Mouse (Mus musculus) adrenal gland, adult 2 months (tissue): Measurements from ENCODE around the gene Il5. TPM values are rescaled to one million over a fixed set of nuclear protein-coding genes. Genes with fewer than 3 reads are reported as not detected.

Experiments
- DNase-seq: peaks from one replicate; pipeline ENCODE4 v3.0.0; 2021
- long read RNA-seq: library from polyadenylated mRNA; stranded (forward); transcript quantifications from one replicate; pipeline ENCODE4 v2.0.0, GENCODE M21; 2021
- polyA plus RNA-seq: library from polyadenylated mRNA; depleted of rRNA; stranded (reverse); fragments of >200 nt; gene quantifications from 2 replicates; pipeline ENCODE4 v1.2.3, GENCODE M21; 2012; rRNA removed
- total RNA-seq, 2 experiments: library from RNA; stranded (reverse); gene quantifications; 2 replicates each; pipeline ENCODE4 v1.2.3; 2021

Gene Il5
- total RNA-seq (not detected), polyA plus RNA-seq (0.06 and 0.12 TPM in 2 replicates)
- long read RNA-seq, result 0 reads

DNA sequence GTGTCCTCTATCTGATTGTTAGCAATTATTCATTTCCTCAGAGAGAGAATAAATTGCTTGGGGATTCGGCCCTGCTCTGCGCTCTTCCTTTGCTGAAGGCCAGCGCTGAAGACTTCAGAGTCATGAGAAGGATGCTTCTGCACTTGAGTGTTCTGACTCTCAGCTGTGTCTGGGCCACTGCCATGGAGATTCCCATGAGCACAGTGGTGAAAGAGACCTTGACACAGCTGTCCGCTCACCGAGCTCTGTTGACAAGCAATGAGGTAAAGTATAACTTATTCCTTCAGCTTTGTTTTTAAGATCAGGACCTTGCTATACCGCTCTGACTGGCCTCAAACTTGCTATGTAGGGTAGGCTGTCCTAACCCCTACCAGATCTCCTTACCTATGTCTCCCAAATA, at the start of gene Il5:
TSS of gene Il5 (plus strand) at position 80 of the 400 bp plus-strand sequence.
- peak; percentile 54 for DNase-seq

DNA sequence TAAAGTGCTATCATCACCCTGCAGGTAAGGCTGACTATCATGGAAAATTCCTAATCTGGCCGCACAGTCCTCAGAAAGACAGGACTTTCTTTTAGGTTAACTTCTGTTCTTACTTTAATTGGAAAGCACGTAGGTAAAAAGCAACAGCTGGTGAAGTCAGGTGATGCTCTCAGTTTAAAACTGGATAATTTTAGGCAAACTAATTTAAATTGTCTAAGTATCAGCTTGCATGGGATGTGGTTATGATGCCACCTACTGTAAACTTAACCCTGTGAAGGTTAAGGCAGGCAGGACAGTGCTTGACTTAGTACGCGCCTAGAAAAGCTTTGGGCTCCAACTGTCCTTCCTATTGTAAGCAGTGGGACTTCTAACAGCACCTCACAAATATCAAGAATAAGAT, 49.2 kb upstream of the Il5 start:
- DNase-seq, result no peak

DNA sequence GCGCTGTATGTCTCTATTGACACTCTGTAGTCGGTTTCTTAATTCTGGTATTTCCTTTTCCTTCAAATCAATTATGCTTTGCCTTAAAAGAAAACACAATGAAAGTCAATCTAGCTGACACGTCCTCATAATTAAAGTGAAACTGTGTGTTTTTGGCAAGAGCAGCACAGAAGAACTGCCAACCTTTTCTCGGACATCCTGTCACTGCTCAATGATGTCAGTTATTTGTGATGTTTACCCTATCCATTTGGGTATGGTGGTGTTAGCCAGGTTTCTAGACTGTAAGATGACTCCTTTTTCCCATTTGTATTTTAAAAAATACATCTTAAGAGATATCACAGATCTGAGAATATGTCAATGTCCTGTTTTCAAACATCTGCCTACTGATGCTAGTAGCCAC, 40.5 kb upstream of the Il5 start:
- no peak for DNase-seq

DNA sequence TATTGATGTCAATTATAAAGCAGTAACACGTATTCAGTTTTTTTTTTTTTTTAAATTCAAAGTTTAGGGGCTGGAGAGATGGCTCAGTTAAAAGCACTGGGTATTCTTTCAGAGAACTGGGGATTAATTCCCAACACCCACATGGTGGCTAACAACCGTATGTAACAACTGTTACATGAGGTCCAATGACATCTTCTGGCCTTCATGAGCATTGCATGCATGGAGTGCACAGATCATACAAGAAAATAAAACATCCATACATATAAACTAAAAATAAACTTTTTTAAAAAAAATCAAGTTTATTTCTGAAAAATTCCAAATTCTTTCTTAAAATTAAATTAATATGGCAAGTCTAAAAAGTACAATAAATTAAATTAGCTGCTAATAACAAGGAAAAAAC, 38.9 kb upstream of the Il5 start:
- no peak for DNase-seq

DNA sequence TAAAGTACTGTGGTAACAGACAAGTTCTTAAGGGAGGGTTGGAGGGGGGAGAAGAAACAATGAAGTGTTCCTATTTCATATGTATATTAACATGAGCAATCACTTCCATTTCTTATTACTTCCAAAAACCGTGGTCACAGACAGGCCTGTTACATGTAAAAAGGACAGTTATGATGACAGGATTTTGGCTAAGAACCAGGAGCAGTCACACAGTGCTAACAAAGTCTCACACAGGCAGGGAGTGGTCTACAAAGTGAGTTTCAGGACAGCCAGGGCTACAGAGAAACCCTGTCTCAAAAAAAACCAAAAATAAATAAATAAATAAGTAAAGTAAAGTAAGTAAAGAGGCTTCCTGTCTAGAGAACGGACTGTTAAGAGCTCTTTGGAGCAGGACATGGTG, 38.4 kb upstream of the Il5 start:
- no peak for DNase-seq

DNA sequence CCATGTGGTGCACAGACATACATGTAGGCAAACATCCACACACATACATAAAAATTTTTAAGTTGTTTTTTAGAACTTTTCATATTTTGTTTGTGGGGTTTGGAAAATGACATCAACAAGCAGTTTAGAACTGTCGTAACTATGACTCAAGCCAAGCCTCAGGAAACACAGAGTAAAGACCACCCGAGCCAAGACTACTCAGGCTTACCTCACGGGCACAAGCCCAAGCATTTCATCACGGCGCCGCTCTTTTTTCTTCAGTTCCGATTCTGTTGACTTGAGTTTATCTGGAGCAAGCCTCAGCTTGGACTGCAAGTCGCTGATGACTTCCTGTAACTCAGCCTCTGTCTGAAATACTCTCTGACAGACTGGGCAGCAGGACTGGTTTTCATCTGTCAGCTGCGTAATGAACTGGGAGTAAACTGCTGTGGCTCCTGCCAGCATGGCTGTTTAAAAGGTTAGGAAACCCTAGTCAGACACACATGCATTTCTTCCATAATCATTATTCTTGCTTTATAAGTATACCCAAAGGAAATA, 37.5 kb upstream of the Il5 start:
- no peak for DNase-seq

DNA sequence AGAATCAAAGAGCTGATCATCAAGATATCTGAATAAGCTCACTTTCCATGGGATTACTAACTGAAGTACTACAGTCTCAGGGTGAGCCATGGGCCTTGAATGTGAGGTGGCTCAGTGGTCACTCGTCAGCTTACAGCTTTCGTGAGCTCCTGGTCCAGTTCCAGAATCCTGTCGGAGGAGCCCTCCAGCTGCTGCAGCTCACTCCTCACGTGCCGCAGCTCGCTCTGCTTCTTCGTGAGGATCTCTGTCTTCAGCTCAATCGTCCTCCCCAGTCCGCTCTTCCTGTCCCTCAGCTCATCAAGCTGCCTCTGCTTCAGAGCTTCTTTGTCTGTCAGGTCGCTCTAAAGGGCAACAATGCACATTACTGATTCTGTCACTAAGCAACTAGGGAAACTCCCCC, 28.6 kb upstream of the Il5 start:
- DNase-seq, result no peak

DNA sequence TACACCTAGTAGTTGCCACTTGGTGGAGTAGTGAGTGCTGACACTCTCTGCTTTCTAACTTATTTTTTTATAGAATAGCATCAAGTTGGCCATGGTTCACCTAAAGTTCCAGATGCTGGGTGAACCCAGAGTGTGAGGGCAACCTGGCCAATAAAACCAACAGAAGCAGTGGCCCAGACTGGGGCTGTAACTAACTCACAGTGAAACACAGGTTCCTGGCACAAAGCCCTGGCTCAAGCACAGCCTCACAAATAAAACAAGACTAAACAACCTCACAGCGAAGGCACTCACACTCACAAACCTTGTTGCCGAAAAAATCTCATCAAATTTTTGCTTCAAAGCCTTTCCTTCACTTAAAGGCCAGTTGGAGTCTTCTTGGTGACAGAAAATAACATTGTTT, 22.1 kb upstream of the Il5 start:
- DNase-seq, result no peak

DNA sequence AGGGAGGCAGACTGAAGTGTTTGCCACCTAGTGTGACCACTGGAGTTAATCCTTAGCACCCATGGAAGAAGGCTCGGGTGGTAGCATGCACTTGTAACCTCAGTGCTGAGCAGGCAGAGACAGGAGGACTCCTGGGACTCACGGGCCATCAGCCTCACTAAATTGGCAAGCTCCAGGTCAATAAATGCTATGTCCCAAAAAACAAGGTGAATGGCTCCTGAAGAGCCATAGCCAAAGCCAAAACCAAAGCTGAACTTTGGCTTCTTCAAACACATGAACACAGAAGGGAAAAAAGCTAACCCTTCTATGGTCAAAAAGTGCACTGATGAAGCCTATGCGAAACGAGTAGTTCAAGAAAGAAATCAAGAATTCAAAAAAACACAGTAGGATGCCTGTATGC, 21.2 kb upstream of the Il5 start:
- DNase-seq, result no peak

DNA sequence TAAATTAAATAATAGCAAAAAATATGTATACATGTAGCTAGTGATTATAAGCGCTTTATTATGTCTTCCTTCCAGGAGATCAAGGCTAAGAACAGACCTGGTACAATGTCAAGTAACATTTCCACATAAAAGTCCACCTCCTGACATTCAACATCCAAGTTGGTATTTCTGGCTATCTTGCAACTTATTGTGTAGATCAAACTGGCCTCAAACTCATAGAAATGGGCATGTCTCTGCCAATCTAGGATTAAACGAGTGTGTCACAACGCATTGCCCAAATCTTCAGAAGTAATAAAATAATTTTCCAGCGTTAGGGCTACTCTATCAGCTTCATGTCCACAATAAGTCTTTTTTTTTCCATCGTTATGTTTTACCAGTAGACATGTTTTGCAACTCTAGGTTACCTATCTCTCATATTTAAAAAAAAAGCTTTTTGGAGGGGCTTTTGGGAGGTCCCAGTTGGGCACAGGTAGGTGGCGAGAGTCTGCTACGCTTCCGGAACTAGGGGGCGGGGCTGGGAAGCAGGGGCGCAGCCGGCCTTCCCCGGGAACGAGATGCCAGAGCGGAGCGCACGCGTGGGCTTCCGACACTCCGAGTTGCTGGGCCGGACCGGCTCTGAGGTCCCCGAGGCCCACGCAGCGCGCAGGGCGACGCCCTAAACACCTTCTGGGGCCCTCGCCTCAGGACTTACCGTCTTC, 14.2 kb upstream of the Il5 start:
- DNase-seq, result peak; percentile 64

DNA sequence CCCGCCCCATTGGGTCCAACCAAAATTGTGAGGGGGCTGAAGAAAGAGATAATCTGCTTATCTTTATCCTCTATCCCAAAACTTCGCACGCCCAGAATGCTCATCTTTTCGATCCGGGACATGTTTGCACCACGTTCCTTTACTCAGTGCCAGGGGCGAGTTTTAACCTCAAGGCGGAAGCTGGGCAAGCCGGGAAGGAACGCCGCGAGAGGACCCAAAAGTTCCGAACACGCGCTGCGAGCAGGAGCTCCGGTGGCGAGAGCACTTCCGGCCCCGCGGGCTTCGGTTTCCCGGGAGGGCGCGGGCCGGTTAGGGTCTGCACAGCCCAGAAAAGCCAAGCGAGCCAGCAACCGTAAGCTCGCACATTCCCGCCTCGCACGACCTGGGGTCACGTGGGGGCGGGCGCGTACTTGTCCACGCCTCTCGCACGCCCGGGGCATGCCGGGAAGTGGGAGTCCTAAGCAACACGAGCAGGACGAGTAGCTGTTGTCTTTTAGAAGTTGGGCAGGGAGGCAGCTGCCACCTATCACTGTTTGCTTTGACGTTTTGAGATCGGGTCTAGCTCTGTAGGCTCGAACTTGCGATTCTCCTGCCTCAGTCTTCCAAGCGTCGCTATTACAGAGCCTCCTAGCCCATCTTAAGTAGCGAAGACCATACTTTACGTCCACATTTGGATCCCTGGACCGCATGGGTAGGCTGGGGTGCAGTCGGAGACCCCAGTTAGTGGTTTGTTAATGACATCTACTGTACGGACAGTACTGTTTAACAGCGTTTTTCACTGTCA, 13.5 kb upstream of the Il5 start, which contains the start of gene Rad50:
TSS of gene Rad50 (minus strand) at position 386 of the 784 bp plus-strand sequence.
- DNase-seq, result peak; percentile 96

DNA sequence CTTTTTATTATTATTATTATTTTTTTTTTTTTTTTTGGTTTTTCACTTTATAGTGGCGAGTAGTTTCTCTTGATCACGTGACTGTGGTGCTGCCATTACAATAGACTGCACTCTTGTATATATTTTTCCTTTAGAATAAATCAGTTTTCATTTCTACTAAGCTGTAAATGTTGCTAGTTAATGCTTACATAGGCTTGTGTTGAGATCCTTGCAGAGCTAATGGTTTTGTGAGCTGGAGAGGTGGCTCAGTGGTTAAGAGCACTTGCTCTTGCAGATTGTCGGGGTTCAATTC, 12.9 kb upstream of the Il5 start:
- DNase-seq, result no peak

DNA sequence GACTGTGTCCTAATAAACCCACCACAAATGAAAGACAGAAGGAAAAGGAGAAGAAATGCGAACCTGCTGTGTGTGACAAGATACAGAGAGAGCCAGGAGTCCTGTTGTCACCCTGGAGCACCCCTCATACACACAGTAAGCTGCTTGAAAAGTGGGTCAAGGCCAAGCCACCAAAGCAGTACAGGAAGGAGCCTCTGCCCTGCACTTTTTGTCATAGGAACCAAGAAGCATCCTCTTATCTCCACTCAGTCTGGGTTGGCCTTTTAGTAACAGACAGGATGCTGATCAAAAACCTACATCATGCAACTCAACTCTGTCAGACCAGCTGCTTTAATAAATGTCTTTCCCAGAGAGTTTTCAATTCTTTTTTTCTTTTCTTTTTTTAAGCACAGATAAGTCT, 893 bp upstream of the Il5 start:
- no peak for DNase-seq

DNA sequence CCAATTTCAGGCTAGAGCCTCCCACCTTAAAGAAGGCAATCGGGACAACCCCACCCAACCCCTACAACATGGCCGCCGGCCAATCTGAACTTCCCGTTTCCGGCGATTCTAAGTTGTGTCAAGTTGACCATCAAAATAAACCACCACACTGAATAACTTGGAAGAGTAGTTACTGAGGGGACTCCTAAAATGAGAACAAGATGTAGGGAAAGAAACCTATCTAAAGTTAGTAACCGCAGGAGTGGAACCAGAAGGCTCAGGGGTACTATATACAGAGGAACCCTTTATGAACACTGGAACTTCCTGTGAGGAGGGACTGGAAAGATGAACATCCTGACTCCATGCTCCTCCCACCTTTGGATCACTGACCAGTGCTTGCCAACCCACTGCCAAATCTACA, 10.9 kb downstream of the Il5 start:
- DNase-seq, result no peak

DNA sequence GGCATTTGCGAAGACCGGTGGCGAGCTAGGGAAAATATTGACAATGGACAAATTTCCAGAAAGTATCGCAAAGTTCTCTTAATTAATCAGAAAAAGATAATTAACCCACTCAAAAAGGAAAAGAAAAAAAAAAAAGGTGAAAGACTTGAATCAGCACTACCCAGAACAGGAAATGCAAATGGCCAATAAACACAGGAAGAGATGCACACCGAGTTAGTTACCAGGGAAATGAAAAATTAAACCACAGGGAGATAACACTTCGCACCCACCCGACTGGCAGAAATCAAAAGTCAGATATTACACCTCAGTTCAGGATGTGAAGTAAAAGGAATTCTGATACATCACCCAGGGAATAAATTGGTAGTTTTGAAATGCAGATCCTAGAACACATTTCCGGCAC, 11.7 kb downstream of the Il5 start:
- DNase-seq, result no peak

DNA sequence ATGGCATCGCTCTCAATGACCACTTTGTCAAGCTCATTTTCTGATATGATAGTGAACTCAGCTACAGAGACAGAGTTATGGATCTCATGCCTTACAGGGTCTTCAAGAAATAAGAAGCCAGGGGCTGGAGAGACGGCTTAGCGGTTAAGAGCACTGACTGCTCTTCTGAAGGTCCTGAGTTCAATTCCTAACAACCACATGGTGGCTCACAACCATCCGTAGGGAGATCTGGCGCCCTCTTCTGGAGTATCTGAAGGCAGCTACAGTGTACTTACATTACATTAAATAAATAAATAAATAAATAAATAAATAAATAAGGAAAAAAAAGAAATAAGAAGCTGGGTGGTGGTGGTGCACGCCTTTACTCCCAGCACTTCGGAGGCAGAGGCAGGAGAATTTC, 13.2 kb downstream of the Il5 start:
- DNase-seq, result no peak

DNA sequence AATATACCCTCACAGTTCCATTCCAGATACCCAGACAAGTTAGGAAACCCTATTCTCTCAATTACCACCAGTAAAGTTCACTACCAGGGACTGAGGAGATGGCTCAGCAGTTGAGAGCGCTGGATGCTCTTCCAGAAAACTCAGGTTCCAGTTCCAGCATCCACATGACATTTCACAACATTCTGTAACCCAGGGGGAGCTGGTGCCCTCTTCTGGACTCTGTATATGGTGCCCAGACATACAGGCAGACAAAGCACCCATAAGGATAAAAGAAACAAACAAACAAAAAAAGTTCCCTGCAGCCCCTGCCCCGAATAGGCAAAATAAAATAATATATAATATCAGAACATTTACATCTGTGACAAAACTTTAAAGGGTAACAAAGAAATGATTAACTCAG, 13.8 kb downstream of the Il5 start:
- no peak for DNase-seq

DNA sequence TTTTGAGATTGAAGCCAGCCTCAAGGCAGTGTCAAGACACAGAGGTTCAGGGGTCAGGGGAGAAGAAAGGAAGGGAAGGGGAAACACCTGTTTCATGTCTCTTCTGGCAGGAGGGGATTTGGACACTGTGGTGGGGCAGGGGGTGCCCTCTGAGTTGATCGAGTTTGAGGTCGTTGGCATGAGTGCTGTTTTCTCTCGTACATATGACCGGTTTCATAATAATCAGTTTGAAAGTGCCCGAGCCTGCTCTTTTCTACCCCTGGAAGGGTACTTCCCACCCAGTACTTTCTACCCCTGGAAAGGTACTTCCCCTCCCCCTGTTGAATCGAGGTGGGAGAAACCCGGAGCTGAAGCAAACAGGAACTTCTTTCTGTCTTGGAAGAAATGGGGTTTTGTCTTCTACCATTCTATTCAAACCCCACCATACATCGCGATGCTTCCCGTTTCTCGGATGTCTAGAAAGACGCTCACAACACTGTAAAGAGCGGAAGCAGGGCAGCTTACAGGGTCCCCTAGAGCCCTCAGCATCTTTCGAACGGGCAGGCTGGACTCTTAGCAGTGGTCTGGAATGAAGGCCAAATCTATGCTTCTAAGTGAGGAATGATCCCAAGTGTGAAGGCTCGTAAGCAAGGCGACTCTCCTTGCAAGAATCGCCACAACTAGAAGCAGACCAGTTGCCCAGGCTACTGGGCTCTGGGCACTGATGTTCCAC, 14.5 kb downstream of the Il5 start:
- DNase-seq, result no peak

DNA sequence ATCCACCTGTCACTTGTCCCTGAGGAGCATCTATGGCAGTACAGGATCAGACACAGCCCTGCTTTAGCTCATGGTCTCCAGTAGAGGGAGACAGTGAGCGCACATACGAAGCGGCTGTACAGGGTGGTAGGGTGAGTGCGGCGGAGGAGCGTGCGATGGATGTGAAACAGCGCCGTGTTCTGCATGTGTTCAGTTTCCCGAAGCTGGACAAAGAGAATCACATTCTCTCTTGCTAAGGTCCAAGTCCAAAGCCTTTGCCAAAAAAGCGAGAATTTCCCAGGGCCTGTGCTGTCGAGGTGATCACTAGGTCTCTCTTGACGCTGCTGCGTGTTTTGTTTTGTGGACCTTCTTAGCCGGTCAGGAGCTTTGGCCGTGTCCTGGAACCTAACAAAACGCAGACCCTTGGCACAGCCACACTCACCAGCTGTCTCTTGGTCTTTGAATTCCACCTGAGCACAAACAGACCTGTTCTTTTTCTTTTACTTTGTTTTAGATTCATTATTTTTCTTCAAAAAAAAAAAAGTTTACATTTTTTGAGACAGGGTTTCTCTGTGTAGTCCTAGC, 15.2 kb downstream of the Il5 start:
- peak; percentile 72 for DNase-seq

DNA sequence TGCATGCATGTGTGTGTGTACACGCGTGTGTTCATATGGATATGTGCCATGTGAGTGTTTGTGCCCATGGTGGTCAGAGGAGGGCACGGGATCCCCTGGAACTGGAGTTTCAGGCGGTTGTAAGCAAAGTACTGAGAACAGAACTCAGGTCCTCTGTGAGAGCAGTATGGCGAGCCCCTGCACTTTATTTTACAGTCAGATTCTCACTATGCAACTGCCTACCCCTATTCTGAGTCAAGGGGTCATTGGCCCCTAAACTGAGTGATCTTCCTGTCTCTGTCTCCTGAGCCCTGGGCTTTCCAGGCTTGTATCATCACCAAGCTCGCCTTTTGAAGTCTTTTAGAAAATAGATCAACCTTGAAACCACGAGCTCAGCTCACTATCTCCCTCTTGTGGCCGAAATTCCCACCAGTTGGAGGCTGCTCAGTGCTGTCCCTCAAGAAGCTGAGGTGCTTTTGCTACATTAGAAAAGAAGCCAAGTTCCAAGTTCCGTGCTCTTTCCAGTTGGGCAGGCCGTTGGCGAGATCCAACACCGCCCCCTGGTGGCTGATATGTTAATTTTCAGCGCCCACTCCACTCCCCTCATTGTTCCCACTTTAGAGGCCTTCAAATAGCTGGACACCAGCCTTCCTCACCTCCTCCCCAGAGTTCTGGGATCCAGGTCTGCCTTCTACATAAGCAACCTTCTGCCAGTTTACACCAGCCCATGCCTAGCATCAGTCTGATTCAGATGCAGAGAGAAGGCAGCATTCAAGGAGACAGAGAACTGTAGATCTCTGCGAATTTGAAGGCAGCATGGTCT, 16.4 kb downstream of the Il5 start:
- DNase-seq, result peak; percentile 79

DNA sequence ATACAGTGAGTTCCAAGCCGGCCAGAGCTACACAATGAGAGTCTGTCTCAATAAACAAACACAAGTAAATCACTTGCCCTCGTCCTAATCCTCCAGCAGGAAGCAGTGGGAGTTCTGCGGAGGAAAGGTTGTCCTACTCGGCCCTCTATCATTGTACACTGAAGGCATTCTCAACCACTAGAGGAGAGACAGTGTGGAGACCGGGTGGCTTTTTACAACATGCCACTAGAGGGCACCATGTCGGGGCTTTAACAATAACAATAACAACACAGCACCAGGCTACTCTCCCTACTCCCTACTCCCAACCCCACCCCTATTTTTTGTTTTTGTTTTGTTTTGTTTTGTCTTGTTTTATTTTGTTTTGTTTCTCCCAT, 17.0 kb downstream of the Il5 start:
- peak; percentile 65 for DNase-seq

DNA sequence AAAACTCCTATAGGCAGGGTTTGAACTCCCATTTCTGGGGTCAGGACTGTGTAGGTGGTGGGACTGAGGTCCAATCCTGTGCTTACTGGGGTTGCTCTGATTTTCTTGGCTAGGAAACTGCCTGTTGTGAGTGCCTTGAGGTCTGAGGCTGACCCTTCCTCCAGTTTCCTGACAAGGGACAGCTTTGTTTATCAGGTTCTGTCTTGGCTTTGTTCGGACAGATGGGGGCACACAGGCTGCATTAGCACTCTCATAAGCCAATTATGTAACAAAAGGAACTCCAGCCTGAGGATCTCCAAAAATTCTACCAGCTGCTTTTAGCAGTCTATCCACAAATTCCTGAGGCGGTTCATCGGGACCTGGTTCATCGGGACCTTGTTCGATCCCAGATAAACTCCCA, 21.8 kb downstream of the Il5 start:
- DNase-seq, result no peak
